Mouse (Mus musculus) urinary bladder, postnatal 14 days (tissue): ENCODE results near the gene Mrps30.
"Not testable (repeated sequence)": the region's sequence is repeated elsewhere in the genome, so short reads cannot be mapped to it uniquely, and the experiment has no call there.

Experiments
- DNase-seq: peaks from one replicate; pipeline ENCODE4 v3.0.0; 2021; ENCODE audit warnings: low spot score

The Mrps30 gene

DNA sequence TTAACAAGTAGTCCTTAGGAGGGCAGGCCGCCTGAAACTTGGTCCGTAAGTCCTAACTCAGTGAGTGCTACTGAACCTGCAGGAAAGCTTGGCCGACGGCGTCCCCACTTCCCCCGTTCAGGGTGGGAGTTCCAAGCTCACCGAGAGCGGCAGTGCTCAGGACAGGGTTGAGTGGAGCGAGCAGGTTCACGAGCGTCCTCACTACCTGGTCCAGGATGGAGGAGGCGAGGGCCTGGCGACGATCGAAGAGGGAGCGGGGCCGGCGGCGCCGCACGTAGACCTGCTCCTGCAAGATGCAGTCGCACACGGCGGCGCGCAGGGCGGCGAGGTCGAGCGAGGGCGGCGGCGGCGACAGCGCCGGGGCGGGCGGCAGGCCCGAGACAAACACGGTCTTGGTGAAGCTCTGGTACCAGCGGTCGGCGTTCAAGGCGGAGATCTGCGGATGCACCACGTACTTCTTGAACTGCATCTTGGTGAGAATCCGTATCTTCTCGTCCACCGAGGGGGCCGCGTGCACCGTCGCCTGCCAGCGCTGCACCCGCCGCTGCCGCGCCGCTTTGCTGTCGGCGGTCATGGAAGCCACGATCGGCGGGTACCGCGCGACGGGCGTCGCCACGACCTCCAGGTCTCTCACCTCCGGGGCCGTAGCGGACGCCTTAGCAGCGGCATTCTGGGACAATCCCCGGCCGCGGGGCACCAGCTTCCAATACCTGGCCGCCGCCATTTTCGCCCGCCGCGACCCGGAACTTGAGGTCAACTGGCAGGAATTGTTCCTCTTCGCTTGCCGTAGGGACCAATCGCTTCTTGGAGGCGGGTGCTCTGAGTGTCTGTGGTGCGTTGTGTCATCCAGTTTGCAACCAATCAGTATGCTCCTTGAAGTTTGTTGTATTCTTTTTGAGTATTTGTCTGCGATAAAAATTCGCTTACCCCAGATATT, at the start of gene Mrps30, which contains the start of gene B430218F22Rik:
Gene Mrps30 (minus strand): TSS at position 742 of the 937 bp plus-strand sequence.
Gene B430218F22Rik (plus strand): TSS at position 120 of the 937 bp plus-strand sequence.
- peak; percentile 96 for DNase-seq

DNA sequence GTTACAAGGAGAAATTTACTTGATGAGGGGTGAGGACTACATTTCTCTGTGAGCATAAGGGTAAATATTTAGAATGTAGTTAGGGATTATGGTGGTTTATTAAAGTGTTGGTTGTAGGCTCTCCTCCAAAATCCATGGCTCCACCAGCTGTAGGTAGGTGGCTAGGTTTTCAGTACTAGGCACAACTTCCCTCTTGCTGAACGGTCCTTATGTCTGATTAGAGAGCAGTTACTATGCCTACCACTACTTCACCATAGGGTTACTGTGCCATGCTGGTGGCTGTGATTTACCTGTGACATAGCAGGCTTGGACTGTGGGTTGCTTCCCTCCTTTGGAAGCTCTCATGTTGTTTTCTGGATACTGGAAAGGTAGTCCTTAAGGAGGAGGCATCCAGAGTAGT, 33.8 kb upstream of the Mrps30 start:
- no peak for DNase-seq

DNA sequence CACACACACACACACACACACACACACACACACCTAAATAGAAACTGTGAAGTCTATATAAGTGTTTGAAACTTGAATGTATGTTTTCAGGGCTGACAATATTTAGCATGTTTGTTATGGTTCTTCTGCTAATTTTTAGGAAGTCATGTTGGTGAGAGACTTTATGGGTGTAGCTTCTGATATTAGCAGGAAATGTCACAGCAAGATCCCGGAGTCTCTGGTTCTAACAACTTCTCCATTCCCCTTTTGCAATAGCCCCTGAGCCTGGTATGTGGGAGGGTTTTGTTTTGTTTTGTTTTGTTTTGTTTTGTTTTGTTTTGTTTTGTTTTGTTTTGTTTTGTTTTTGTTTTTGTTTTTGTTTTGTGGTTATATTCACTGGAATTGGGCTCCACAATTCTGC, 33.4 kb upstream of the Mrps30 start:
- DNase-seq = no peak

DNA sequence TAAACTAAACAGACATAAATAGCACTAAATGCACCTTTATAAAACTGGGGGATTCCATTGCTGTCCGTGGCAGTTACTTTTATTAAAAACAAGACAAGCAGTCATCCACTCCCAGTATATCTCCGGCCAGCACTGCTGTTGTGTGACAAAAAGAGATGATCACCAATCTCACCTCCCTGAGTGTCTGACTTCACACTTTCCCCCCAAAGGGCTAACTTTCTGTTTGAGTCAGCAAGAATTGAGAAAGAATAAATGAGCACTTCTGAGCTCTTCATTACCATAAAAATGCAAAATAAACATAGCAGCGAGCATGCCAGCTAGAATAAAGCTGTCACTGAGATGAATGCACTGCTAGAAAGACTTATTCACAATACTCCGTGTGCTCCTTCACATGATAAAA, 31.1 kb upstream of the Mrps30 start:
- no peak for DNase-seq

DNA sequence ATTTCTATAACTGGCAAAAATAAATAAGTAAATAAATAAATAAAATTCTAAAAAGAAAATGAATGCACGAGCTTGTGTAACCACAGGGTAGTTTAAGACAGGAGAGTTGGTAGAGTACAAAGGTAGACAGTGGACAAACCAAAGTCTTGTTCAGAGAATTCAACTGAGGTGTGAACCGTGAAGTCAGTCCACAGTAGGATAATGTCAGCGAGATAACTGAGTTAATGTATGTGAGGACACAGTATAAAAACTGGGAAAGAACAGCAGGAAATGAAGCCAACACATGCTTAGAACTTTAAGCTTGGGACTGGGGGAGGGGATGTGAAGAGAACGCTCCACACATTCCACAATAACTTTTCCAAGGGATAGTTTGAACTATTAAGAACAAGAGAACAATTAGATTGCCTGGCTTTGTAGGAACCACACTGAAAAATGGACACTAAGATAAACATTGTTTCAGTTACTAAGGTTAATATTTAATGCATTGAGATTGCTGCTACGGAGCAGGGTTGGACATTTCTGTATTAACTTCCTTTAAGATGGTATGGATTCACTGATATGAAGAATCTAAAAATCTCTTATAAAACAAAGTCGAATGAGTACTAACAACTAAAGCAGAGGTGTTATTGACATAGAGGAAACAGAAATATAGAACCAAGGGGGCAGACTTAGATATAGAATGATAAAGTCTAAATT, 24.4 kb upstream of the Mrps30 start:
- DNase-seq = no peak

DNA sequence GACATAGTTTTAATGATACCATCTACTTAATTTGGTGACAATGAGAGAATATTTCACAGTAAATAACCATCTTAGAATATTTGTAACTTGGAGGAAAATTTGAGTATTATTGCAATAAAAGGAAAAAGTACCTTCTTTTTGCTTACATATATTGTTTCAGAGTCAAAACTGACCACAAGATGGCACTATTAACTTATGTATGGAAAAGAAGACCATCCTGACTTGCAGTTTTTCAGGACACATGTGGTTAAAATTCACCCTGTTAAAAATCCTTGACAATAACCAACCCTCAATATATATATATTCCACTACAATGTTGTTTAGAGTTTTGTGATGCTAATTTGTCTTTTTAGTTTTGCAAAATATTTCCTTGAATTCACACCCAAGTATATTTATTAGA, 16.5 kb upstream of the Mrps30 start:
- DNase-seq = no peak

DNA sequence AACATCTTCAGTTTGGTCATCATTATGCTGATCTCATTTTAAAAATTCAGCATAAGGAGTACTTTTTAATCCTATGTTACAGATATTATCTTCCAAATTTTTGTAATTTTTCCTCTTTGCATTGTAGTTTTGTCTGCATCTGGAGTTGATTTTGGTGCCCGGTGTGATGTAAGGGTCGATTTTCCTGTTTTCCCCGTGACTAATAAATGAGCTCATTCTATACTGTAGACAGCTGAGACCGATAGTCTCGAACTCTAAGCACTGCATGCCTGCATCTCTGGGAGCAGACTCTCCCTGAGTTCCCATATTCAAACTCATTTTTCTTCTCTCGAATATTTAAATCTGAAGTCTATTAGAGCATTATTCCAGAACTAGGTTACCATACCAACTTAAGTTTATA, 13.3 kb upstream of the Mrps30 start:
- no peak for DNase-seq

DNA sequence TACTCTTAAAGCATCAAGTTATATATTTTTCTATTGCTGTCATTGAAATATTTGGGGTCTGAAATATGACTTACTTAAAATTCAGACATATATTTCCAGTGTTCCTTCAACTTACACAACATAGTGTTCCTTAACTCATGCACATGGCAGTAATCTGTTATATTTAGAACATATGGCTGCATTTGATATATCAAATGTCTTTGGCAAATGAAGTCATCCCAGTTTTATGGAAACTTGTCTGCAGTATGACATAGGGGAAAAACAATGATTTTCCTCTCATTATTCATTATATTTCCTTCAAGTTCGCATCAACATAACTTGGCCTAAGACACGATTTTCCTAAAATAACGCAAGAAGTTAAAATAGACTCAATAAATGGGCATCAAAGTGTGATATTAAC, 8.8 kb upstream of the Mrps30 start:
- no peak for DNase-seq

DNA sequence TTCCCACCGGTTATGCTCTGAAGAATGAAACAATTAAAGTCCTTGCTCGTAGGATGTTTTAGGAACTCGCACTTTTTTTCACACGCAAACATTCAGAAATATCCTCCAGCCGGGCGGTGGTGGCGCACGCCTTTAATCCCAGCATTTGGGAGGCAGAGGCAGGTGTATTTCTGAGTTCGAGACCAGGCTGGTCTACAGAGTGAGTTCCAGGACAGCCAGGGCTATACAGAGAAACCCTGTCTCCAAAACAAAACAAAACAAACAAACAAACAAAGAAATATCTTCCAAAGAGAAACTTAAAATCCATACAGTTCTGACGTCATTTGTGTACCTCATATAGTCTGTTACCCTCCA, 373 bp upstream of the Mrps30 start:
- not testable (repeated sequence) for DNase-seq

DNA sequence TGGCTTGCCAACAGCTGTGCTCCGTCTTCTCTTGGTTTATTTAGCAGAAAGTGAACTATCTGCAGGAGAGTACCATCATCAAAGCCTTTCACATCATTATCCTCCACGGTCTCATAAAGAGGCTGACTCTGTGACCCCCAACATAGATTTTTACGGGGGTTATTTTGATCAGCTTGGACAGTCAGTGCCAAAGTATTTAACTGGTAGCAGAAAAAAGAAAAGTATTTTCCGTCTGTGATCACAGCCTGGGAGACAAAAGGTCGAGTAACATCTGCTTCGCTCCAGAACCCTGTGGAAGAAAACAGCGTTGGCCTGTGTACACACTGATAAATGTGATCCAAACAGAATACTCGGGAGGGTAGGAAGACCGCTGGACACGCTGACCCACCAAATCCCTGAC, 6.7 kb downstream of the Mrps30 start:
- DNase-seq = no peak

DNA sequence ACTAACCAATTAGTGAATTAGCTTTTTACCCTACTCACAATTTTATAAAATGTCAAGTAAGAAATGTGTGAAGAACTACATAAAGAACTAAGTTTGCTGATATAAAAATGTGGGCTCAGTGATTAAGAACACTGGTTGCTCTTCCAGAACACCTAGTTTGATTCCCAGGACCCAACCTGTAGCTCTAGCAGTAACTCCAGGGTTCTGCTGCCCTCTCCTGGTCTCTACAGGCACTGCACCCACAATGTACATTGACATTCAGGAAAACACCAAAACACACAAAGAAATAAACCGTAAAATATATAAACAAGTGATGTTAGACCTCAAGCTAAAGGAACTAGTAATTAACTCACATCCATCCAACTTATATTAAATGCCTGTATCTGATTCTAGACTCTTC, 7.9 kb downstream of the Mrps30 start:
- peak; percentile 53 for DNase-seq

DNA sequence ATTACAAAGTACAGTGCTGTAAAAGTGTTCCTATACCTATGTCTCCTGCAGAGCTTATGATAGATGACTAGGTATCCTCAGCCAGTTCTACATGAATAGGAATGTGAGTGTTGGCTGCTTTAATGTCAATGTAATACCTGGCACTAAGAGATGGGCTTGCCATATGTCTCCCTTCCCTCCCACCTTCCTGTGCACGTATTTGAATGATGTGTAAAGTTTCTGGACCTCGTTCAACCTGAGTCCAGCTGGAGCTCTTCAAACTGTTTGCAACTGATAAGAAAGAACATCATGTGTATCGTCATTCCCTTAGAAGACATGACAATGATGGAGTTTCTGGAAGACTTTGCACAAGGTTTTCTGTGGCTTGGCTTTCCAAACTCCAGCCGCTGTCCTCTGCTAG, 14.2 kb downstream of the Mrps30 start:
- DNase-seq = no peak

DNA sequence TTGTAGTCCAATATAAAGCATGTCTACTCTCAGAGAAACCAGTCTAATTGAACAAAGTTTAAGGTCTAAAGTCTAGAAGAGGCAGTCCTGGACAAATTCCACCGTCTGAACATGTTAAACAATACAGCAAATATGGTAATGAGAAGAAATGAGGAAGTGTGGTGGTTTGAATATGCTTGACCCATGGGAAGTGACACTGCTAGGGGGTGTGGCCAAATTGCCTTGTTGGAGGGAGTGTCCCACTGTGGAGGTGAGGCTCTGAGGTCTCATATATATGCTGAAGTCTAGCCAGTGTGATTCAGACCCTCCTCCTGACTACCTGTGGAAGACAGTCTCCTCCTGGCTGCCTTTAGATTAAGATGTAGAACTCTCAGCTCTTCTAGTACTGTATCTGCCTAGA, 21.3 kb downstream of the Mrps30 start:
- no peak for DNase-seq

DNA sequence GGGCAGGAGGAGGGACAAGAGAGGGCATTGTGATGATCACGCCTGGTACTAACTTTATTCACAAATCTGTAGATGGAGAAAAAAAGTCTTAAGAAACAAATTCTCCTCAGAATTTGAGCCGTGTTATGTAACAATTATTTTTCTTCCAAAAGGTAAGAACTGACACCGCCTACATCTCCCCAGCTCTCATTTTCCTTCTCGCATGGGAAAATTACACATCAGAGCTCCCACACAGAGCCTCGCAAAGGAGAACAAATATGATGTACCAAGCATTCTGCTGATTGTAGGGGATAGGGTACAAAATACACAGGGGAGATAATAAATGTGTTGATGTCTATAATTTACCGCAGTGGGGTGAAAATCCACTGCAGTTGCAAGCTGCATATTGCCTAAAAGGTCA, 23.7 kb downstream of the Mrps30 start:
- no peak for DNase-seq

DNA sequence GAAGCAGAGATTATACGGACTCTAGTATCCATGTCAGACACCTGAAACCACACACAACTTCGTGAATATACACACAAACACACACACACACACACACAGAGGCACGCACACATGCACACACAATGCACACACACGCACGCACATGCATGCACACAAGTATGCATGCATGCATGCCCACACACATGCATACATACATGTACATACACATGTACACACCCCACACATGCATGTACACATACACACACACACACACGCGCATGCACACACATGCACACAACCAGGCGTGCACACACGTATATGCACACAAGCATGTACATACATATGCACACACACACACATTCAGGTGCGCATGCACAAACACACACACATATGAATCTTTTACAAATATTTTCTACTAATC, 36.2 kb downstream of the Mrps30 start:
- DNase-seq = no peak

DNA sequence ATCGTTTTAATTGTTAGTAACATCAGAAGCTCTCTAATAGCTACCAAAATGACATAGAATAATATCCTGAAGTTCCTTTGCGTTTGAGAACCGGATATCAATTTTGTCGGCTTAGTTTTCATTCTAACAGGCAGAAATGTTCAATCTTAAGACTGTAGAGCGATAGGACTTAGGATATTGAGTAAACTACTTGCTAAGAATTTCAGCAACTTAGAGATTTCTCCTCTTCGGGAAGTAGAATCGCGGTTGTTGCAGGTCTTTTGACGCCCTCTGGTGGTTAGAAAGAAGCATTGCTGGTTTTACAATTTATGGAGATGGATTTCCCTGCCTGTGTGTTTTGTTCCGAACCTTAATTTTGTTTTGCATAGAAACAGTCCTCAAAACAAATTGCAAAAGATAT, 36.8 kb downstream of the Mrps30 start:
- DNase-seq = no peak
